Mouse (Mus musculus) lung, postnatal 10 days (tissue): ENCODE data around the gene Bcl7c.
"Not testable (repeated sequence)": the region's sequence is repeated elsewhere in the genome, so short reads cannot be mapped to it uniquely, and the experiment has no call there.

Source experiments
- DNase-seq: peaks from one replicate; pipeline ENCODE4 v3.0.0; 2021

Gene Bcl7c

GRCm38 (mm10) chr7:127714816-127715215 is 6.1 kb upstream of the Bcl7c start:
- no peak for DNase-seq

- peak; percentile 92 for DNase-seq
Observed at GRCm38 (mm10) chr7:127712461-127713385, 4.0 kb upstream of the Bcl7c start, which contains the start of gene Ctf1. TSS of gene Ctf1 (plus strand) at chr7:127712736.

GRCm38 (mm10) chr7:127711456-127711855 is 2.7 kb upstream of the Bcl7c start:
- DNase-seq: no peak

- DNase-seq: no peak
Observed at GRCm38 (mm10) chr7:127711031-127711430, 2.3 kb upstream of the Bcl7c start.

- no peak for DNase-seq
Observed at GRCm38 (mm10) chr7:127709261-127709979, 687 bp upstream of the Bcl7c start.

- no peak for DNase-seq
Observed at GRCm38 (mm10) chr7:127707957-127708206, 851 bp downstream of the Bcl7c start.

- peak; percentile 35 for DNase-seq
Observed at GRCm38 (mm10) chr7:127707045-127707956, 1.4 kb downstream of the Bcl7c start.

- no peak for DNase-seq
Observed at GRCm38 (mm10) chr7:127705706-127706105, 3.0 kb downstream of the Bcl7c start.

GRCm38 (mm10) chr7:127704598-127704997 is 4.1 kb downstream of the Bcl7c start:
- DNase-seq: no peak

GRCm38 (mm10) chr7:127703561-127704178 is 5.1 kb downstream of the Bcl7c start:
- no peak for DNase-seq

- no peak for DNase-seq
Observed at GRCm38 (mm10) chr7:127700712-127701331, 7.9 kb downstream of the Bcl7c start.

GRCm38 (mm10) chr7:127698986-127699385 is 9.7 kb downstream of the Bcl7c start:
- no peak for DNase-seq

- DNase-seq: not testable (repeated sequence)
Observed at GRCm38 (mm10) chr7:127693730-127694129, 15.0 kb downstream of the Bcl7c start.

- no peak for DNase-seq
Observed at GRCm38 (mm10) chr7:127693290-127693689, 15.4 kb downstream of the Bcl7c start.

GRCm38 (mm10) chr7:127691221-127691989 is 17.3 kb downstream of the Bcl7c start:
- peak; percentile 91 for DNase-seq

- DNase-seq: no peak
Observed at GRCm38 (mm10) chr7:127689626-127690280, 19.0 kb downstream of the Bcl7c start.

GRCm38 (mm10) chr7:127688935-127689334 is 19.8 kb downstream of the Bcl7c start:
- DNase-seq: no peak

GRCm38 (mm10) chr7:127686740-127687449 is 21.8 kb downstream of the Bcl7c start:
- DNase-seq: no peak

- DNase-seq: peak; percentile 58
Observed at GRCm38 (mm10) chr7:127685304-127686018, 23.3 kb downstream of the Bcl7c start.
